Mouse (Mus musculus): ENCODE measurements around the gene Krtap19-9b. TPM values are rescaled to one million over a fixed set of nuclear protein-coding genes. Genes with fewer than 3 reads are reported as not detected.

Krtap19-9b gene
- not detected for total RNA-seq (2021)
- long read RNA-seq, experiment 1, result 0 reads
- long read RNA-seq, experiment 2, result 0 reads

DNA sequence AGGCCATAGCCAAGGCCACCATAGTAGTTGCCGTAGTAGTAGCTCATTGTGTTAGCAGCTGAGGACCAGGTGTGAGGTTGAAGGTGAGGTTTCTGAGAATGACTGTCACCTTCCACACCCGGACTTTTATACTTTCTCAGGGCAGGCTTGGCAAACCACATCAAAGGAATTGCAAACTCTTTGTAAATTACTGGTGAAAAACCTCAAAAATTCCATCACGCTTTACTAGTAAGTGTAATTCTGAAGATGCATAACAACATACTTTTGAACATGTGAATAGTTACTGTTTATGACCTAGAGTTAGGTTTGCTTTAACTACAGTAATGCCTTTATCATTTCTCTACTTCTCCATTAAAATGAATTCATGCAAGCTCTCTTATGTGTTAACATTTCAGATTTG is at the start of gene Krtap19-9b:
Gene Krtap19-9b, minus strand, starts transcription at position 101 of the 400 bp plus-strand sequence.
- DNase-seq (ENCODE audit: low spot score in 2 of 2), result no peak

DNA sequence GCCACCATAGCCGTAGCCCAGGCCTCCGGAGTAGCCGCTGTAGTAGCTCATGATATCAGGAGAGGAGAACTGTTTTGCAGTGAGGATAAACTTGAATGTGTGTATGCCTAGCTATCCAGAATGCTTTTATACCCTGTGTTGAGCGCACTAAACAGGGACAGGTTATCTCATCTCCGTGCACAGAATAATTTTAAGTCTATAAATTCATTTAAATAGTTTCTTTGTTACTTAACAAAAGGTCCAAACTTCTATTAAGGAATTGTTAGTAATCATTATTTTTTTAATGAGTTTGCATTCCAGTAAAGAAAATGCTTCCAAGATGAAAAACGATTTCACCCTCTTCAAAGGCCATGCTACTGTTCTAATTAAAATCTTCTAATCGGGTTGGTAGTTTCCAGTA is 30.7 kb upstream of the Krtap19-9b start, which contains the start of gene Krtap16-3:
Gene Krtap16-3, minus strand, starts transcription at position 101 of the 400 bp plus-strand sequence.
- no peak for DNase-seq (ENCODE audit: low spot score in 2 of 2)

DNA sequence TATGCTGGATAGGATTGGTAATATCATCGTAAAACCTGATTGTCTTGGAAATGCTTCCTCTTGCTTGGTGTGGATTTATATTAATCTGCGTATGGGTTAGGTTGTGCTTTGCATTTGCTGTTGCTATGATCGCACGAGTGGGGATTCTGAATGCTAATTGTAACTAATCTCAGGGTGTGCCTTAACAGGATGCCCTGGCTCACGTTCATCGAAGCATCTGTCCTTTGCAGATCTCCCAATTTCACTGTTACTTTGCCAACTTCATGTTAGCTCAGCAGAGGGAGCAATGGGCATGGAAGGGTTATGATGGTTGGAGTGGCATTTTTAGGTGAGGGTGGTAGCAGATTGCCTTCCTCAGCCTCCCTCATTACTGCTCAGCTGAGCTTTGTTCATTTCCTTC is 9.0 kb upstream of the Krtap19-9b start:
- no peak for DNase-seq (ENCODE audit: low spot score in 2 of 2)

DNA sequence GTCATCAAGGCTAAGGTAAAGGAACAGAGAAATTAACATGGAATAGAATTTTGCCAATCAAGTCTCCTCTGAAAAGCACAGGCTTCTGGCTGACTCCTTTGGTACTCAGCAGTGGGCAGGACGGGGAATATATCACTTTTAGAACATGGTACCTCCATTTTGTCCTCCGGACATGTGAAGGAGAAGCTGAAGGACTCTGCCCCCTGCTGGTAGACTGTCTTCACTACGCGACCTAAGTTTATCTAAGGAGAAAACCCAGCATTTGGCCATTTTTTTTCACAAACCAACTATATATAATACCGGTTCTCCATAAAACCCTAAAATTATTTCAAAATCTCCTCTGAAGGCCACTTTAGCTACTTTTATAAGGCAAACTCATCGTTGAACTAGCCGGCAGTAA is 6.2 kb upstream of the Krtap19-9b start:
- DNase-seq (ENCODE audit: low spot score in 2 of 2), result no peak

DNA sequence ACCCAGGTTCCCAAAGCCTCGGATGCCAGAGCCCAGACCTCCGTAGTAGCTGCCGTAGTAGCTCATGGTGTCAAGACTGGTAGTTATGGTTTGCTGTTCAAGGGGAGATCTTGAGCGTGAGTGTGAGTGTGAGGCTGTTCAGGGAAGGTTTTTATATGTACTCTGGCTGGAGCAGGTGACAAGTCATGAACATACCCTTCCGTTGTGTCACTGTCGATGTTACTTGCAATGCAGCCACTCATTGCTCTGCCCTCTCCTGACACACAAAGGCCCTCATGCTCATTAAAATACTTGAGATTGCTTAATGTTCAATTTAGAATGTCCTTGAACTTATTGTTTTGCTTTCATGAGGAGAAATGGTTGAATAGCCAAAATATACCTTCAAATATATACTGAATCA is 35.7 kb downstream of the Krtap19-9b start, which contains the start of gene Krtap19-5:
Gene Krtap19-5, minus strand, starts transcription at position 101 of the 400 bp plus-strand sequence.
- no peak for DNase-seq (ENCODE audit: low spot score in 2 of 2)

DNA sequence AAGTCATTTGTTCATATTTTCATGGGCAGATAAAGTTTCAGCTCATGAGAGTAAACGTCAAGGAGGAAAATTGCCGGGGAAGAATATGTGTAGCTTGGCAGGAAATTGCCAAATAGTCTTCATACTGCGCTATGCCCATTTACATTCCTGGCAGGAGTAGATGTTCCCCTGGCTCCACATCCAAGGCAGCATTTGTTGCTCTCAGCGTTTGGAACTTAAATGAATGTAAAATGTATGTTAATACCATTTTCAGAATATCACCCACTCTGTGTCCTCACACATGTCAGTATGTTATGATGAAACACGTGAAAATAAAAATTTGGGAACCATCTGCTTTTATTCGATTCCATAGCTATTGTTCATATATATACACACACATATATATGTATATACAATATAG is 45.2 kb downstream of the Krtap19-9b start:
- DNase-seq (ENCODE audit: low spot score in 2 of 2), result no peak

DNA sequence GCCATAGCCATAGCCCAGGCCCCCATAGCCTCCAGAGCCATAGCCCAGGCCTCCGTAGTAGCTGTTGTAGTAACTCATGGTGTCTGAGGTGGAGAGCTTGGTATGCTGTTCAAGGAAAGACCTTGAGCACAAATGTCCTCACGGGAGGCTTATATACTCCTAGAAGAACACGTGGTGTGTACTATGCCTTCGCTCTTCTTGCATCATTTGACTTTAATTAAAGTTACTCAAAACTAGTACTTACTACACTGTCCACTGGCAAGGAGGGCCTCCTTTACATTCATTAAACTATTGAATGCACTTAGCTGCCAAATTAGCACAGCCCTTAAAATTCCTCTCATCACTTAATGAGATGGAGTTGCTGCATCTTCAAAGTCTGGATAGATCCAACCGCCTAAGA is 47.1 kb downstream of the Krtap19-9b start, which contains the start of gene Krtap19-4:
Gene Krtap19-4, minus strand, starts transcription at position 101 of the 400 bp plus-strand sequence.
- no peak for DNase-seq (ENCODE audit: low spot score in 2 of 2)

Other genes starting within 250 kb of the Krtap19-9b start
- gene 2310061N02Rik, start 224.3 kb downstream of the Krtap19-9b start, total RNA-seq (2021), result not detected
- gene Krtap13-1, start 203.4 kb downstream of the Krtap19-9b start, total RNA-seq (2021), result not detected
- gene Krtap13, start 180.6 kb downstream of the Krtap19-9b start, total RNA-seq (2021), result not detected
- not detected for gene 2310034C09Rik, start 173.4 kb downstream of the Krtap19-9b start, total RNA-seq (2021)
- not detected for gene 2310057N15Rik, start 158.1 kb downstream of the Krtap19-9b start, total RNA-seq (2021)
- gene Gm5965, start 154.4 kb downstream of the Krtap19-9b start, total RNA-seq (2021), result not detected
- gene Gm20741, start 120.0 kb downstream of the Krtap19-9b start, total RNA-seq (2021), result not detected
- gene Krtap15, start 112.0 kb downstream of the Krtap19-9b start, total RNA-seq (2021), result not detected
- gene Krtap14, start 106.1 kb downstream of the Krtap19-9b start, total RNA-seq (2021), result not detected
- gene Krtap19-1, start 62.9 kb downstream of the Krtap19-9b start, total RNA-seq (2021), result not detected
- gene Krtap19-2, start 58.0 kb downstream of the Krtap19-9b start, total RNA-seq (2021), result not detected
- gene Krtap19-3, start 54.2 kb downstream of the Krtap19-9b start, total RNA-seq (2021), result not detected
- not detected for gene Krtap19-4, start 47.2 kb downstream of the Krtap19-9b start, total RNA-seq (2021)
- gene Krtap19-5, start 35.8 kb downstream of the Krtap19-9b start, total RNA-seq (2021), result not detected
- not detected for gene Krtap16-3, start 30.6 kb upstream of the Krtap19-9b start, total RNA-seq (2021)
- not detected for gene Krtap22-2, start 78.5 kb upstream of the Krtap19-9b start, total RNA-seq (2021)
- not detected for gene Gm10229, start 83.0 kb upstream of the Krtap19-9b start, total RNA-seq (2021)
- gene Krtap6-1, start 99.4 kb upstream of the Krtap19-9b start, total RNA-seq (2021), result not detected
- not detected for gene Gm10228, start 109.2 kb upstream of the Krtap19-9b start, total RNA-seq (2021)
- not detected for gene Krtap6-5, start 115.6 kb upstream of the Krtap19-9b start, total RNA-seq (2021)
- not detected for gene 1110025L11Rik, start 131.7 kb upstream of the Krtap19-9b start, total RNA-seq (2021)
- not detected for gene Krtap6-3, start 151.8 kb upstream of the Krtap19-9b start, total RNA-seq (2021)
- gene Gm6358, start 208.6 kb upstream of the Krtap19-9b start, total RNA-seq (2021), result not detected
- not detected for gene Gm10061, start 218.8 kb upstream of the Krtap19-9b start, total RNA-seq (2021)
- not detected for gene Gm9789, start 225.7 kb upstream of the Krtap19-9b start, total RNA-seq (2021)
- gene Gm7735, start 237.2 kb upstream of the Krtap19-9b start, total RNA-seq (2021), result not detected
- not detected for gene 1110057P08Rik, start 242.5 kb upstream of the Krtap19-9b start, total RNA-seq (2021)

All from adrenal gland, postnatal 4 days (tissue).